Mouse (Mus musculus) hindbrain, embryonic 14.5 days (tissue): ENCODE data around the gene Ubl5. TPM values are rescaled to one million over a fixed set of nuclear protein-coding genes. Genes with fewer than 3 reads are reported as not detected.
A peak's percentile ranks its signal among the peaks of the same experiment; 100 is the strongest.

Source experiments
- ATAC-seq: fragments of 200-750 bp; cut with Nextera tagmentation; 2 replicates; pipeline ENCODE4 v1.8.0; 2017; ENCODE audit warnings: moderate number of reproducible peaks, mild to moderate bottlenecking, moderate TSS enrichment, moderate library complexity; ENCODE audit not compliant: low FRiP score
- DNase-seq: peaks from one replicate; pipeline ENCODE4 v3.0.0-alpha.2; 2015; ENCODE audit warnings: low spot score
- H3K27ac ChIP-seq: fragments of 300-500 bp; sonication (generic); 2 replicates; pipeline ENCODE4 v1.5.1; 2014; ENCODE audit warnings: mild to moderate bottlenecking, moderate library complexity
- H3K27me3 ChIP-seq: fragments of 300-500 bp; sonication (generic); 2 replicates; pipeline ENCODE4 v1.6.1; 2014; ENCODE audit warnings: mild to moderate bottlenecking, low read length, mixed read lengths; ENCODE audit not compliant: control insufficient read depth, insufficient read depth
- H3K36me3 ChIP-seq: fragments of 300-500 bp; sonication (generic); replicated peaks from 2 replicates; pipeline ENCODE4 v1.6.1; 2014; ENCODE audit not compliant: control insufficient read depth, insufficient read depth
- H3K4me1 ChIP-seq: fragments of 300-500 bp; sonication (generic); replicated peaks from 2 replicates; pipeline ENCODE4 v1.6.1; 2014; ENCODE audit warnings: antibody characterized with exemption, low read length, mixed read lengths; ENCODE audit not compliant: control insufficient read depth, insufficient read depth
- H3K4me2 ChIP-seq: fragments of 300-500 bp; sonication (generic); replicated peaks from 2 replicates; pipeline ENCODE4 v1.6.1; 2014; ENCODE audit warnings: mild to moderate bottlenecking, moderate library complexity
- H3K4me3 ChIP-seq: fragments of 300-500 bp; sonication (generic); replicated peaks from 2 replicates; pipeline ENCODE4 v1.5.1; 2014; ENCODE audit warnings: mild to moderate bottlenecking, low read length
- H3K9ac ChIP-seq: fragments of 300-500 bp; sonication (generic); 2 replicates; pipeline ENCODE4 v1.6.1; 2014
- H3K9me3 ChIP-seq: fragments of 300-500 bp; sonication (generic); 2 replicates; pipeline ENCODE4 v1.6.1; 2016; ENCODE audit warnings: low read length; ENCODE audit not compliant: control insufficient read depth
- WGBS: fragments of 180-500 bp; shearing (Covaris S2); extraction: QIAGEN DNeasy Blood & Tissue Kit; methylation state at CpG from one replicate; pipeline ENCODE4 v1.1.7; 2014; 5-methylcytosine and 5-hydroxymethylcytosine counted together
- polyA plus RNA-seq: library from polyadenylated mRNA; unstranded; fragments of >200 nt; fragmentation: Nextera tagmentation; extraction: Ambion mirVana; gene quantifications from 2 replicates; pipeline ENCODE4 v1.2.1, GENCODE M21; 2014

Ubl5 gene
- polyA plus RNA-seq, 1 experiment from 2014 or later: 480 TPM

GRCm38 (mm10) chr9:20645121-20645520, 2.4 kb downstream of the Ubl5 start:
- H3K27ac ChIP-seq: peak overlapping the region; percentile 79
- H3K4me3 ChIP-seq: peak overlapping the region; percentile 79
- WGBS: 7% methylated on average over 17 of the region's 17 CpGs
- peak overlapping the region; percentile 98 for H3K4me2 ChIP-seq
- ATAC-seq: no peak
- no peaks in the 10 kb centered on the region for H3K9me3 ChIP-seq
- H3K27me3 ChIP-seq: no peaks in the 10 kb centered on the region
- peak; percentile 27 for DNase-seq
- peaks cover 34% of the 10 kb centered on the region for H3K36me3 ChIP-seq
- H3K4me1 ChIP-seq: peaks cover 23% of the 10 kb centered on the region
- peak overlapping the region; percentile 84 for H3K9ac ChIP-seq

GRCm38 (mm10) chr9:20651602-20652259, 9.1 kb downstream of the Ubl5 start, which contains the start of gene Pin1:
Pin1 (plus strand) TSS chr9:20652095.
- peaks cover 21% of the 10 kb centered on the region for H3K4me1 ChIP-seq
- H3K4me2 ChIP-seq: peak within 1 kb of the TSS; percentile 76
- no peaks in the 10 kb centered on the region for H3K27me3 ChIP-seq
- ATAC-seq (peak; percentile 99), DNase-seq (peak; percentile 97)
- H3K36me3 ChIP-seq: peaks cover 46% of the 10 kb centered on the region
- under 1% methylated on average over 45 of the region's 45 CpGs for WGBS
- peak within 1 kb of the TSS; percentile 97 for H3K4me3 ChIP-seq
- H3K27ac ChIP-seq: peak within 1 kb of the TSS; percentile 69
- no peaks in the 10 kb centered on the region for H3K9me3 ChIP-seq
- H3K9ac ChIP-seq: peak within 1 kb of the TSS; percentile 87

GRCm38 (mm10) chr9:20652260-20652658, 9.6 kb downstream of the Ubl5 start:
- no peak; the same call in 1 of the 2 replicates for ATAC-seq
- H3K27me3 ChIP-seq: no peaks in the 10 kb centered on the region
- WGBS: under 1% methylated on average over 25 of the region's 25 CpGs
- H3K27ac ChIP-seq: peak overlapping the region; percentile 69; the same call in 1 of the 2 replicates
- no peak for DNase-seq
- peaks cover 21% of the 10 kb centered on the region for H3K4me1 ChIP-seq
- H3K36me3 ChIP-seq: peaks cover 47% of the 10 kb centered on the region
- H3K4me2 ChIP-seq: peak overlapping the region; percentile 76
- peak overlapping the region; percentile 97 for H3K4me3 ChIP-seq
- peak overlapping the region; percentile 87 for H3K9ac ChIP-seq
- H3K9me3 ChIP-seq: no peaks in the 10 kb centered on the region

- ATAC-seq (no peak), DNase-seq (no peak)
- Histone ChIP-seq H3K9me3 (no peaks in the 10 kb centered on the region), H3K27me3 (no peaks in the 10 kb centered on the region), H3K4me3 (no peak overlapping the region), H3K9ac (no peak overlapping the region), H3K27ac (no peak overlapping the region), H3K4me1 (peaks cover 21% of the 10 kb centered on the region), H3K4me2 (0 out of 2 replicates have a peak overlapping the region, but pooled peaks have one; percentile 76), H3K36me3 (peaks cover 47% of the 10 kb centered on the region)
- WGBS: 93% methylated on average over 3 of the region's 3 CpGs
Measured at GRCm38 (mm10) chr9:20653859-20654258, 11.2 kb downstream of the Ubl5 start.

GRCm38 (mm10) chr9:20657546-20657945, 14.9 kb downstream of the Ubl5 start:
- no peak for DNase-seq
- no peak overlapping the region for H3K4me2 ChIP-seq
- H3K4me1 ChIP-seq: peaks cover 19% of the 10 kb centered on the region
- no peaks in the 10 kb centered on the region for H3K9me3 ChIP-seq
- no peak overlapping the region for H3K27ac ChIP-seq
- H3K27me3 ChIP-seq: no peaks in the 10 kb centered on the region
- peaks cover 73% of the 10 kb centered on the region for H3K36me3 ChIP-seq
- no peak for ATAC-seq
- no peak overlapping the region for H3K4me3 ChIP-seq
- WGBS: 84% methylated on average over 3 of the region's 3 CpGs
- H3K9ac ChIP-seq: no peak overlapping the region

GRCm38 (mm10) chr9:20662325-20662724, 19.6 kb downstream of the Ubl5 start:
- H3K27ac ChIP-seq: peak overlapping the region; percentile 84
- peak overlapping the region; percentile 33; the same call in 1 of the 2 replicates for H3K9ac ChIP-seq
- peak; percentile 83 for DNase-seq
- H3K36me3 ChIP-seq: peaks cover 60% of the 10 kb centered on the region
- peaks cover 40% of the 10 kb centered on the region for H3K4me1 ChIP-seq
- no peak overlapping the region for H3K4me3 ChIP-seq
- WGBS: 31% methylated on average over 3 of the region's 3 CpGs
- no peaks in the 10 kb centered on the region for H3K27me3 ChIP-seq
- no peak for ATAC-seq
- H3K9me3 ChIP-seq: no peaks in the 10 kb centered on the region
- no peak overlapping the region for H3K4me2 ChIP-seq

- Histone ChIP-seq H3K36me3 (peaks cover 54% of the 10 kb centered on the region), H3K4me3 (no peak overlapping the region), H3K27ac (peak overlapping the region; percentile 84), H3K27me3 (no peaks in the 10 kb centered on the region), H3K4me2 (no peak overlapping the region), H3K9ac (peak overlapping the region; percentile 33), H3K4me1 (peaks cover 40% of the 10 kb centered on the region), H3K9me3 (no peaks in the 10 kb centered on the region)
- 43% methylated on average over 8 of the region's 8 CpGs for WGBS
- 0 out of 2 replicates have a peak, but pooled peaks have one; percentile 5 for ATAC-seq
- DNase-seq: no peak
Measured at GRCm38 (mm10) chr9:20662874-20663273, 20.2 kb downstream of the Ubl5 start.

- Histone ChIP-seq H3K4me2 (no peak overlapping the region), H3K4me3 (no peak overlapping the region), H3K9ac (0 out of 2 replicates have a peak overlapping the region, but pooled peaks have one; percentile 17), H3K36me3 (peaks cover 45% of the 10 kb centered on the region), H3K27ac (peak overlapping the region; percentile 84), H3K9me3 (no peaks in the 10 kb centered on the region), H3K27me3 (no peaks in the 10 kb centered on the region), H3K4me1 (peaks cover 40% of the 10 kb centered on the region)
- DNase-seq: no peak
- WGBS: 45% methylated on average over 2 of the region's 2 CpGs
- ATAC-seq: peak; percentile 47
Measured at GRCm38 (mm10) chr9:20663956-20664355, 21.3 kb downstream of the Ubl5 start.

- 26% methylated on average over 2 of the region's 2 CpGs for WGBS
- Histone ChIP-seq H3K36me3 (peaks cover 45% of the 10 kb centered on the region), H3K27me3 (no peaks in the 10 kb centered on the region), H3K27ac (peak overlapping the region; percentile 84), H3K4me1 (peaks cover 40% of the 10 kb centered on the region), H3K4me3 (no peak overlapping the region), H3K9ac (no peak overlapping the region), H3K4me2 (no peak overlapping the region), H3K9me3 (no peaks in the 10 kb centered on the region)
- peak; percentile 38 for ATAC-seq
- DNase-seq: peak; percentile 55
Measured at GRCm38 (mm10) chr9:20664366-20664765, 21.7 kb downstream of the Ubl5 start.
